Mouse (Mus musculus) midbrain, embryonic 14.5 days (tissue): ENCODE data around the gene Rab39. TPM values are rescaled to one million over a fixed set of nuclear protein-coding genes. Genes with fewer than 3 reads are reported as not detected.

Experiments
- ATAC-seq: fragments of 200-750 bp; cut with Nextera tagmentation; 2 replicates; pipeline ENCODE4 v1.8.0; 2017; ENCODE audit warnings: moderate number of reproducible peaks, moderate library complexity; ENCODE audit not compliant: low FRiP score, low TSS enrichment
- DNase-seq: peaks from one replicate; pipeline ENCODE4 v3.0.0-alpha.2; 2015
- H3K27ac ChIP-seq: fragments of 300-500 bp; sonication (generic); replicated peaks from 2 replicates; pipeline ENCODE4 v1.5.1; 2014; ENCODE audit warnings: mild to moderate bottlenecking, low read depth, low read length, moderate library complexity
- H3K27me3 ChIP-seq: fragments of 300-500 bp; sonication (generic); 2 replicates; pipeline ENCODE4 v1.6.1; 2014; ENCODE audit warnings: low read length, control low read depth, mixed read lengths; ENCODE audit not compliant: control insufficient read depth, insufficient read depth
- H3K36me3 ChIP-seq: fragments of 300-500 bp; sonication (generic); 2 replicates; pipeline ENCODE4 v1.6.1; 2014; ENCODE audit warnings: low read length, control low read depth; ENCODE audit not compliant: control insufficient read depth, insufficient read depth
- H3K4me1 ChIP-seq: fragments of 300-500 bp; sonication (generic); 2 replicates; pipeline ENCODE4 v1.6.1; 2014; ENCODE audit warnings: mild to moderate bottlenecking, antibody characterized with exemption, low read length, control low read depth; ENCODE audit not compliant: control insufficient read depth, insufficient read depth
- H3K4me2 ChIP-seq: fragments of 300-500 bp; sonication (generic); 2 replicates; pipeline ENCODE4 v1.6.1; 2014; ENCODE audit warnings: mild to moderate bottlenecking, low read length, moderate library complexity
- H3K4me3 ChIP-seq: fragments of 300-500 bp; sonication (generic); replicated peaks from 2 replicates; pipeline ENCODE4 v1.5.1; 2014; ENCODE audit warnings: low read depth, low read length
- H3K9ac ChIP-seq: fragments of 300-500 bp; sonication (generic); replicated peaks from 2 replicates; pipeline ENCODE4 v1.6.1; 2014; ENCODE audit warnings: mild to moderate bottlenecking, low read length, moderate library complexity
- H3K9me3 ChIP-seq: fragments of 300-500 bp; sonication (generic); 2 replicates; pipeline ENCODE4 v1.6.1; 2016; ENCODE audit warnings: low read length, control low read depth, mixed read lengths; ENCODE audit not compliant: control insufficient read depth
- WGBS: fragments of 180-500 bp; shearing (Covaris S2); extraction: QIAGEN DNeasy Blood & Tissue Kit; methylation state at CpG from one replicate; pipeline ENCODE4 v1.1.7; 2014; 5-methylcytosine and 5-hydroxymethylcytosine counted together
- polyA plus RNA-seq: library from polyadenylated mRNA; unstranded; fragments of >200 nt; fragmentation: Nextera tagmentation; extraction: Ambion mirVana; gene quantifications from 2 replicates; pipeline ENCODE4 v1.2.1, GENCODE M21; 2014

Rab39 gene
- polyA plus RNA-seq, 1 experiment from 2014 or later = 3.0 TPM

DNA sequence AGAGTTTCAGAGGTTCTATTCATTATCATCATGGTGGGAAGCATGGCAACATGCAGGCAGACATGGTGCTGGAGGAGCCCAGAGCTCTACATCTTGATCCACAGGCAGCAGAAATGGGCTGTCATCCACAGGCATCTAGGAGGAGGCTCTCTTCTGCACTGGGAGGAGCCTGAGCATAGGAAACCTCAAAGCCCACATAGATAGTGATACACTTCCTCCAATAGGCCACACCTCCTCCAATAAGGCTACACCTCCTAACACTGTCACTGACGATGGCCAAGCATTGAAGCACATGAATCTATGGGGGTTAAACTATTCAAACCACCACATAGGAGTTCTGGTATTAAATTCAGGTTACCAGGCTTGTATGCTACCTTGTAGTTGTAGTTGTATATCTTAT, 12.3 kb downstream of the Rab39 start:
- WGBS = 84% methylated on average over 1 of the region's 1 CpGs
- DNase-seq (no peak), ATAC-seq (no peak)
- Histone ChIP-seq H3K4me3 (no peak overlapping the region), H3K36me3 (no peaks in the 10 kb centered on the region), H3K27ac (no peak overlapping the region), H3K4me2 (no peak overlapping the region), H3K27me3 (no peaks in the 10 kb centered on the region), H3K9me3 (no peaks in the 10 kb centered on the region), H3K9ac (no peak overlapping the region), H3K4me1 (no peaks in the 10 kb centered on the region)

DNA sequence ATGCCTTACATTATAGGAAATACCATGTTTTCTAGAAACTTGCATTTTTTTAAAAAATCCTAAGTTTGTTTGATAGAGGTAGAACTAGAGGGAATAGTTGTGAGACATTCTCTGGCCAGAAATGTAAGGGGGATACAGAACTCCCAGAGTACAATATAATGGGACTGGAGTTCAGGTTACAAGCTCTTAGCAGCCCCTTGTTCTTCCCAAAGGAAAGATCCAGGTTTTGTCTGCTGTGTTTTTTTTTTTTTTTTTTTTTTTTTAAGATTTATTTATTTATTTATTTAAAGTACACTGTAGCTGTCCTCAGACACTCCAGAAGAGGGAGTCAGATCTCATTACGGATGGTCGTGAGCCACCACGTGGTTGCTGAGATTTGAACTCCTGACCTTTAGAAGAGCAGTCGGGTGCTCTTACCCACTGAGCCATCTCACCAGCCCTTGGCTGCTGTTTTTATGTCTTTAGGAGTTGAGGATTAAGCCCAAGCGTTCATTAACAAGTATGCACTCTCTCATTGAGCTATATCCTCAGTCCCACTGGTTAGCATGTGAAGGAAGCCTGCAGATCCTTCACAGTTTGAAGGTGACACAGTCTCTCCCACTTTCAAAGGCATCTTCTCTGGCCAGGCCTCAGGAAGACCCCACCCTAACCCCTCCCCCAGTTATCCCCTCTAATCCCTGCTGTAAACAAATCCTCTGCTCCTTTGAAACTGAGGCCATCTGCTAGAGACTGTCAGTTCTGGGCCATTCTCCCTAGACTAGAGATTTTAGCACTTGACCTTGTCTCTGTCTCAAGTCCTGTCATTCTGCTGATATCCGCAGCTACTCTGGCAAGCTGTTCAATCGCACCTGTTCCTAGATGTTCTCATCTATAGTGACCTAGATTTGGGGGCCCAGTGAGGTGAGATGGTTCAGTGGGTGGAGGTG, 14.0 kb downstream of the Rab39 start:
- no peaks in the 10 kb centered on the region for H3K27me3 ChIP-seq
- ATAC-seq = no peak
- WGBS = 44% methylated on average over 7 of the region's 7 CpGs
- no peak overlapping the region for H3K4me2 ChIP-seq
- H3K27ac ChIP-seq = no peak overlapping the region
- no peak overlapping the region for H3K9ac ChIP-seq
- H3K4me3 ChIP-seq = no peak overlapping the region
- H3K36me3 ChIP-seq = no peaks in the 10 kb centered on the region
- no peaks in the 10 kb centered on the region for H3K9me3 ChIP-seq
- H3K4me1 ChIP-seq = no peaks in the 10 kb centered on the region
- DNase-seq = no peak

DNA sequence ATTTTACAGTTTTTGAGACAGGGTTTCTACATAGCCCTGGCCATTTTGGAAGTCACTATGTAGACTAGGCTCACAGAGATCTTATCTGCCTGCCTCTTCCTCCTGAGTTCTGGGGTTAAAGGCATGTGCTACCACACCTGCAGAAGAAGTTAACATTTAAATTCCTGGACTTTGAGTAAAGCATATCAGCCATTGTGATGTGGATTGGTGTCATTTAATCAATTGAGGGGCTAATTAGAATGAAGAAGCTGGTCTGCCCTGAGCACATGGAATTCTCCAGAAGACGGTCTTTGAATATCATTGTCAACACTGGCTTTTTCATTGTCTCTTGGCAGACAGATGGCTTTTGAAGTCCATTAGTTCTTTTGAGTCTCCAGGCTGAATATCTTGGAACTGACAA, 25.2 kb downstream of the Rab39 start:
- Histone ChIP-seq H3K4me1 (no peaks in the 10 kb centered on the region), H3K27me3 (no peaks in the 10 kb centered on the region), H3K4me2 (no peak overlapping the region), H3K9ac (no peak overlapping the region), H3K4me3 (no peak overlapping the region), H3K9me3 (peaks cover 3% of the 10 kb centered on the region; the same call in 1 of the 2 replicates), H3K36me3 (no peaks in the 10 kb centered on the region), H3K27ac (no peak overlapping the region)
- 91% methylated on average over 1 of the region's 1 CpGs for WGBS
- ATAC-seq = no peak
- DNase-seq = no peak

DNA sequence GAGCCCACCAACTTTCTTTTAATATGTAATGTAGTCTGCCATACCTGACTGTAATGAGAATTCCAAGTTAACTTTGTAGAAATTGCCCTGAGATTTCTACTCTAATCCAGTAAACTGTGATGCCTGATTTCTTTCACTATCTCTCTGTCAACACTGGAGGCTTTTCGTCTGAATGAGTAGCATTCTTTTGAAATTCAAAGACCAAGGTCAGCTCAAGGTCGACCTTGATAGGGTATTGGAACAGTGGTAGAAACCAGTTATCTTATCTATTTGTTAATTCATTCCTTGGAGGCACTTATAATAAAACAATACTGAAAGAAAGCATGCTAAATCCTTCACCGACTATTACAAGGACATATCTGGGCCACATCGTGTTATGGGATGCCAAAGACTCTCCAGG, 29.1 kb downstream of the Rab39 start:
- H3K27ac ChIP-seq = no peak overlapping the region
- H3K9me3 ChIP-seq = peaks cover 3% of the 10 kb centered on the region; the same call in 1 of the 2 replicates
- no peak overlapping the region for H3K4me2 ChIP-seq
- H3K9ac ChIP-seq = no peak overlapping the region
- no peaks in the 10 kb centered on the region for H3K4me1 ChIP-seq
- no peak for ATAC-seq
- 70% methylated on average over 4 of the region's 4 CpGs for WGBS
- no peaks in the 10 kb centered on the region for H3K36me3 ChIP-seq
- no peak overlapping the region for H3K4me3 ChIP-seq
- no peaks in the 10 kb centered on the region for H3K27me3 ChIP-seq
- DNase-seq = no peak

DNA sequence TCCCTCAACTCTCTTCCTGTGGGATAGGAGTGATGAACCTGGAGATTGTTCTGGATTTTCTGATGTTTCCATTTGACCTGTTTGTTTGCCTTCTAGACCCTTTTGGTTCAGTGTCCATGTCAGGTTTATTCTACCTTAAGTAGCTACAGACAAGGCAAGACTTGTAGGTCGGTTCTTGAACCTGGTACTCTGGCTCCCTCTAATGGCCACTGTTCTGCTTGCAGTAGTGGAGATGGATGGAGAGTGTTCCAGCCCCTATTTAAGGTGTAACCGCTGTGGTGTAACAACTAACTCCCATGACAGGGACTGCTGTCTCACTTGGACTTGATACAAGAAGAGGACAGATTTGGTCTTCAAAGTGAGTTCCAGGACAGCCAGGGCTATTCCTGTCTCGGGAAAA, 32.5 kb downstream of the Rab39 start:
- DNase-seq = peak; percentile 81
- H3K9me3 ChIP-seq = peaks cover 3% of the 10 kb centered on the region; the same call in 1 of the 2 replicates
- WGBS = 20% methylated on average over 3 of the region's 3 CpGs
- H3K36me3 ChIP-seq = no peaks in the 10 kb centered on the region
- H3K4me1 ChIP-seq = no peaks in the 10 kb centered on the region
- no peak overlapping the region for H3K4me2 ChIP-seq
- no peaks in the 10 kb centered on the region for H3K27me3 ChIP-seq
- H3K4me3 ChIP-seq = no peak overlapping the region
- no peak for ATAC-seq
- no peak overlapping the region for H3K27ac ChIP-seq
- no peak overlapping the region for H3K9ac ChIP-seq

DNA sequence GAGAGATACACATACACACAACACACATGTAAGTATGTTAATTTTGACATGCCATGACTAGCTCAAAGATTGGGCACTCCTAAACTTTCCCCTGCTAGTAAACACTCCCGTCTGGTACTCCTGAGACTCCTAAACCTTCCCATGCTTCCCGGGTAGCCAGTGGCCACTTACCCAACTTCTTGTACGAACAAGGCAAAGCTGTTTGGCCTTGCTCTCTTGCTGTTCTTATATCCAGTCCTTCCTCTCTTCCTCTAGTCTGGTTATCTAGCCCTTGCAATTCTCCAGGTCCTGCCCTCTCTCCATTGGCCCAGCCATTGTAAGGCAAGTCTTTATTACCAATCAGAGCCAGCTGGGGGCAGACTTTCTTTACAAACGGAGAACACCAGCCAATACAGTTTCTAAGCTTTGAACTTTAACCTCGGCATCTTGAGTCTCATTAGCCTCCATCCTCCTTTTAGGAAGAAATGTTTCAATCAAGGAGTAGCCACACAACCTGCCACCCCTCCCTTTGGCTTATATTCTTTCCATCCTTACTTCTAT, 36.3 kb downstream of the Rab39 start, which contains the start of gene Cul5:
Gene Cul5, minus strand, starts transcription at position 335 of the 540 bp plus-strand sequence.
- WGBS = 56% methylated on average over 5 of the region's 5 CpGs
- no peaks in the 10 kb centered on the region for H3K36me3 ChIP-seq
- H3K4me3 ChIP-seq = no peak within 1 kb of the TSS
- H3K4me1 ChIP-seq = peaks cover 16% of the 10 kb centered on the region
- no peak within 1 kb of the TSS for H3K4me2 ChIP-seq
- no peak within 1 kb of the TSS for H3K27ac ChIP-seq
- H3K27me3 ChIP-seq = no peaks in the 10 kb centered on the region
- no peak for ATAC-seq
- H3K9me3 ChIP-seq = no peaks in the 10 kb centered on the region
- peak; percentile 47 for DNase-seq
- H3K9ac ChIP-seq = no peak within 1 kb of the TSS

DNA sequence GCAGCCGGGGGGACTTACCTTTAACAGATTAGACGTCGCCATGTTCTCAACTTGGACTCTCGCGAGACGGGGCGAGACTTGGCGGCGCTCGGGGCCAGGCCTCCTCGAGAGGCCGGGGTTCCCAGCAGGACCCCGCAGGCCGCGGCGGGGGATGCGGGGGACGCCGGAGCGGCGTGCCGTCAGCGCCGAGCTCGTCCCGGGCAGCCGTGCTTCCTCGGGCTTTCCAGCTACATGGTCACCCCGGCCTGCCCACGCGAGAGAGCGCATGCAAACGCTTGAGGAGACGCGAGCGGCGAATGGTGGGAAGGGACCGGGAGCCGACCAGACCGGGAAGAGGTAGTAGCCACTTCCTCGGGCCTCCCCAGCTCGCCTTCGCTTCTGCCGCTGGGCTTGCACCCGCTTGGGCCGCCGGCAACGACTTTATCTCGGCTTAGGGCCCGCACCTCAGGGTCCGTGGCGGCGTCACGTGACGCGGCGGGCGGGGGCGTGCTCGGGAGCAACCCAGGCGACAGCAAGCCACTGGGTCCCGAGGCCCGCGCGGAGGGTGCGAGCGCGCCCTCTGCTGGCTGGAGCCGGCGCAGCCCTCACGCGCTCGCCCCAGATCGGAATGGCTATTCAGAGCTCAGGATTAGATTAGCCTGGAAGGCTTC, 38.9 kb downstream of the Rab39 start:
- WGBS = under 1% methylated on average over 74 of the region's 74 CpGs
- H3K36me3 ChIP-seq = no peaks in the 10 kb centered on the region
- H3K9me3 ChIP-seq = no peaks in the 10 kb centered on the region

DNA sequence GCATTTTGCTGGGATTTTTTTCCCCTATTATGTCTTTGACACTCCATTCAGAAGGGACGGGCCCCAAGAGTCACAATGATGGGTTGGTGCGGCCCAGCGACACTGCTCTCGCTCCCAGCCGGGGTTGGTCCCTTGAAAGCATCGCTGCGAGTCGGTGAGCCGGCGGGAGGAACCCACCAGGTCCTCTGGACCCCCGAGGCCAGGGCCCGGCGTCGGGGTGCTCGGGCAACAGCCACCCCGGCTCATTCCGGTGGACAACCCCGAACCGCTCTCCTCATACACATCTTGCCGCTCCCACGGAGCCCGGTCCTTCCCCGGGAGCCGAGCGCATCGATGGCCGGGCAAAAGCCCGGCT, 39.4 kb downstream of the Rab39 start:
- peak overlapping the region; percentile 99 for H3K27ac ChIP-seq
- H3K4me2 ChIP-seq = peak overlapping the region; percentile 89
- H3K9ac ChIP-seq = peak overlapping the region; percentile 98
- no peaks in the 10 kb centered on the region for H3K9me3 ChIP-seq
- H3K27me3 ChIP-seq = no peaks in the 10 kb centered on the region
- DNase-seq = no peak
- ATAC-seq = no peak; the same call in 1 of the 2 replicates
- no peaks in the 10 kb centered on the region for H3K36me3 ChIP-seq
- H3K4me1 ChIP-seq = peaks cover 17% of the 10 kb centered on the region
- H3K4me3 ChIP-seq = peak overlapping the region; percentile 98
- 1% methylated on average over 28 of the region's 28 CpGs for WGBS

More for the DNA sequence above, 38.9 kb downstream of the Rab39 start:
- Histone ChIP-seq H3K4me3 (peak overlapping the region; percentile 98), H3K4me2 (peak overlapping the region; percentile 89), H3K4me1 (peaks cover 17% of the 10 kb centered on the region), H3K9ac (peak overlapping the region; percentile 98), H3K27ac (peak overlapping the region; percentile 99), H3K27me3 (no peaks in the 10 kb centered on the region)
- DNase-seq (peak; percentile 96), ATAC-seq (peak; percentile 96)
